In genomic region chr15:100636700-100637501, GRCm38 (mm10) we compare ENCODE assay signal across 8 mouse cellular contexts. TPM values are rescaled to one million over a fixed set of nuclear protein-coding genes. Genes with fewer than 3 reads are reported as not detected.
DNase-seq lines count a peak whose midpoint lies in the region; ATAC-seq lines count a peak whose summit lies in the region.

Gene Smagp, minus strand, starts transcription at chr15:100636940.

- DNase-seq in ovary, postnatal 36 days (ENCODE audit: low spot score): peak; percentile 48
- no peak for DNase-seq in ovary, adult 18-20 months (ENCODE audit: low spot score)
- DNase-seq in forebrain, embryonic 10.5 days (ENCODE audit: extremely low spot score, low spot score): peak; percentile 37
- DNase-seq in hindbrain, embryonic 10.5 days (ENCODE audit: low spot score): peak; percentile 43
- peak; percentile 46 to 60 for DNase-seq in urinary bladder, postnatal 36 days (ENCODE audit: low spot score in 2 of 2)
- DNase-seq in right cerebral cortex, postnatal 14 days: no peak

- no peaks in the 10 kb centered on the region for H3K9me3 ChIP-seq in forebrain, embryonic 10.5 days
- no peaks in the 10 kb centered on the region for H3K9me3 ChIP-seq in hindbrain, embryonic 10.5 days
- no peaks in the 10 kb centered on the region for H3K9me3 ChIP-seq in limb, embryonic 12.5 days
- H3K9me3 ChIP-seq in midbrain, embryonic 13.5 days: no peaks in the 10 kb centered on the region

- no peaks in the 10 kb centered on the region for H3K36me3 ChIP-seq in forebrain, embryonic 10.5 days (replicated peaks)
- H3K36me3 ChIP-seq in hindbrain, embryonic 10.5 days: no peaks in the 10 kb centered on the region
- H3K36me3 ChIP-seq in limb, embryonic 12.5 days: no peaks in the 10 kb centered on the region
- no peaks in the 10 kb centered on the region for H3K36me3 ChIP-seq in midbrain, embryonic 13.5 days

- under 1% methylated on average over 77 of the region's 77 CpGs for WGBS in forebrain, embryonic 10.5 days
- WGBS in hindbrain, embryonic 10.5 days: under 1% methylated on average over 77 of the region's 77 CpGs
- WGBS in limb, embryonic 12.5 days: under 1% methylated on average over 73 of the region's 77 CpGs
- WGBS in midbrain, embryonic 13.5 days: under 1% methylated on average over 59 of the region's 77 CpGs

- H3K4me2 ChIP-seq in limb, embryonic 12.5 days: peak within 1 kb of the TSS; percentile 97
- peak within 1 kb of the TSS; percentile 78 for H3K4me2 ChIP-seq in midbrain, embryonic 13.5 days (replicated peaks)

- H3K9ac ChIP-seq in limb, embryonic 12.5 days (replicated peaks): peak within 1 kb of the TSS; percentile 56
- H3K9ac ChIP-seq in midbrain, embryonic 13.5 days (replicated peaks): peak within 1 kb of the TSS; percentile 49; the same call in 1 of the 2 replicates

- peak within 1 kb of the TSS; percentile 53; the same call in 1 of the 2 replicates for H3K27ac ChIP-seq in forebrain, embryonic 10.5 days
- H3K27ac ChIP-seq in hindbrain, embryonic 10.5 days: peak within 1 kb of the TSS; percentile 64
- H3K27ac ChIP-seq in limb, embryonic 12.5 days: no peak within 1 kb of the TSS
- H3K27ac ChIP-seq in midbrain, embryonic 13.5 days: no peak within 1 kb of the TSS

- ATAC-seq in limb, embryonic 12.5 days (ENCODE audit: insufficient number of reproducible peaks, insufficient read depth, low FRiP score, low TSS enrichment, low read depth): no peak
- no peak for ATAC-seq in midbrain, embryonic 13.5 days

- peaks cover 32% of the 10 kb centered on the region for H3K4me1 ChIP-seq in forebrain, embryonic 10.5 days
- H3K4me1 ChIP-seq in hindbrain, embryonic 10.5 days (replicated peaks): peaks cover 32% of the 10 kb centered on the region
- peaks cover 26% of the 10 kb centered on the region for H3K4me1 ChIP-seq in limb, embryonic 12.5 days (replicated peaks)
- H3K4me1 ChIP-seq in midbrain, embryonic 13.5 days (replicated peaks): peaks cover 14% of the 10 kb centered on the region

- H3K27me3 ChIP-seq in forebrain, embryonic 10.5 days (ENCODE audit: poor library complexity, severe bottlenecking): peaks cover 71% of the 10 kb centered on the region
- H3K27me3 ChIP-seq in hindbrain, embryonic 10.5 days (ENCODE audit: insufficient read depth, poor library complexity, severe bottlenecking): peaks cover 74% of the 10 kb centered on the region
- peaks cover 78% of the 10 kb centered on the region for H3K27me3 ChIP-seq in limb, embryonic 12.5 days
- H3K27me3 ChIP-seq in midbrain, embryonic 13.5 days: peaks cover 65% of the 10 kb centered on the region

- peak within 1 kb of the TSS; percentile 59 for H3K4me3 ChIP-seq in forebrain, embryonic 10.5 days
- H3K4me3 ChIP-seq in hindbrain, embryonic 10.5 days: peak within 1 kb of the TSS; percentile 59
- H3K4me3 ChIP-seq in limb, embryonic 12.5 days (replicated peaks): peak within 1 kb of the TSS; percentile 57
- H3K4me3 ChIP-seq in midbrain, embryonic 13.5 days (replicated peaks): peak within 1 kb of the TSS; percentile 47

RNA-seq across cellular contexts. Expression of gene Smagp, which starts in this region (rescaled TPM):
- polyA plus RNA-seq in forebrain, embryonic 10.5 days (2016; fragmentation: Nextera tagmentation; extraction: Ambion mirVana): 4.3 and 4.6 TPM in 2 replicates
- 5.7 and 6.5 TPM in 2 replicates for polyA plus RNA-seq in hindbrain, embryonic 10.5 days (2016; fragmentation: Nextera tagmentation; extraction: Ambion mirVana)
- polyA plus RNA-seq in limb, embryonic 12.5 days (2016; fragmentation: Nextera tagmentation; extraction: Ambion mirVana): 4.4 and 6.3 TPM in 2 replicates
- polyA plus RNA-seq in midbrain, embryonic 13.5 days (2015; fragmentation: Nextera tagmentation; extraction: Ambion mirVana): 2.4 and 2.9 TPM in 2 replicates

Comparison
In these comparisons a context has a peak if more than half of its experiments do, and no peak if none do; other contexts are left out.
1. DNase-seq: peak in ovary, postnatal 36 days (single experiment), forebrain, embryonic 10.5 days (single experiment), hindbrain, embryonic 10.5 days (single experiment) and urinary bladder, postnatal 36 days (2 of 2); none in ovary, adult 18-20 months (single experiment) and right cerebral cortex, postnatal 14 days (single experiment).
2. H3K27ac ChIP-seq: peak in forebrain, embryonic 10.5 days (single experiment) and hindbrain, embryonic 10.5 days (single experiment); none in limb, embryonic 12.5 days (single experiment) and midbrain, embryonic 13.5 days (single experiment).
3. Peak in every context shown above with its lines, with median percentiles within 50 percentile points of each other: H3K4me3 ChIP-seq.